Mouse (Mus musculus): ENCODE data around the gene Gng3.

GRCm38 (mm10) chr19:8806810-8807209 is 32.2 kb downstream of the Gng3 start:
- TF ChIP-seq GATA1 (IDR thresholded peaks at IDR 0.05; ENCODE audit: borderline replicate concordance, low read length), result no peak
- no peak for TF ChIP-seq FLI1 (IDR thresholded peaks at IDR 0.05; ENCODE audit: low read length)
